Mouse (Mus musculus) NIH3T3 (cell line): ENCODE results near the gene Klf6.

ENCODE experiments used
- DNase-seq: peaks from one replicate; pipeline ENCODE4 v3.0.0-alpha.2; 2012; ENCODE audit warnings: low read depth

Klf6 gene

DNA sequence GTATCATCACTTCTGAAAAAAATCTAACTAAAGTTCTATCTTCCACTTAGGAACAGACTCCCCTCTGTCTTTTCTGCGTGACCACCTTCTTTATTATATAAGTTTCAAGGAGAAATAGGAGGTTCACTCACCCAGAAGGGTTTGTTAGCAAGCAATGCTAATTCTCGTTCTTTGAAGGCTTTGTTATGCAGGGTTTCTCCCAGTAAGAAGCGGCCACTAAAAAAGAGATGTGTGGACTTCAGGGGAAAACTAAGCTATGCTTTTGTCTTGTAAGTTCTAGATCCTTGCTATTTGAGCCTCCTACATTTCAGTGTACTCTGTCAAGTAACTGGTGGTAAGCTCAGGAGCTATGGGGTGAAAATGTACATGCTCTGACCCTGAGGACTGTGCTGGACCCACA lies 38.4 kb downstream of the Klf6 start:
- DNase-seq: no peak

DNA sequence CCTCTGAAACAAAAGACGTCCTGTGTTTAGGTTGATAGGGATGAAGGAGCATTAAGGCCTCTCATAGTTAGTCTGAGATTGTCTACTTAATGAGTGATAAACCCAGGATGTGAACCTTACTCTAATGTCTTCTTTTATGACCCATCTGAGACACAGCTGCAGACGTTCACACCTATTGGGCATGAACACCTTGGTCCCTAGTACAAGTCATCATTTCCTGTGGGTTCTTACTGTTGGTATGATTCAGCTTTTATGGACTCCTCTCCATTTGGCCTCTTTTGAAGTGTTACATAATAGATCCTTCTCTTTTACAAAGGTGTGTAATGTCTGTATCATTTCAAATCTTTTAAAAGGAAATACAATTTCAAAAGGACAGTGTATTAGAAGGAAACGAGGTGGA lies 51.9 kb downstream of the Klf6 start:
- DNase-seq: no peak

DNA sequence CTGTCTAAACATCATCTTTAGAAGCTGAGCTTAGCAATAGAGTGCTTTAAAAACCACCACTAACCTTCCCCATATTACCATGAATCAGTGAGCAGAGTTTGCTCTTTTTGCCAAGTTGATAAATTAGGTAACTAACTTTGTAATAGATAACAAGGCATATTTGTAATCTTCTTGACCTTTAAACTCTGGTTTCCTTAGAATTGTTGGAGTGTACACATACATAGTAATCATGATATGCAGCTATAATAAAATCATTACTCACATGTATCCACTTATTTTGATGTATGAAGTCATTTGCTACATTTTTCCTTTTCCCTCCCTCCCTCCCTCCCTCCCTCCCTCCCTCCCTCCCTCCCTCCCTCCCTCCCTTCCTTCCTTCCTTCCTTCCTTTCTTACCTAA lies 56.1 kb downstream of the Klf6 start:
- DNase-seq: no peak

DNA sequence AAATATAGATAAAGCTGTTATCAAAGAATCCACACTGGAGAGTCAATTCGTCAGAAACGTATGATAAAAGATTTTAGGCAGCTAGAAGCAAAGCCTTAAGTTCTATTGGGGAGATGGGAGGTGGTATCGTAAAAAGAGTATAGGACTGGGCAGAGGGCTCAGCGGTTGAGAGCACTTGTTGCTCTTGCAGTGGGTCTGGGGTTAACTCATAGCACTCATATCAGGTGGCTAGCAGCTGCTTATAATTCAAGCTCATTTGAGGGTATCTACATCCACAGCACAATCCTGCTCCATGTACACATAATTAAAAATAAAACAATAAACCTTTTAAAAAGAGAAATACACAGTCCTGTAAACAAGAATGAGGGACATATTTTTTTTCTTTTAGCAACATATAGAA lies 58.7 kb downstream of the Klf6 start:
- no peak for DNase-seq
